Mouse (Mus musculus) retina, postnatal 1 day (tissue): ENCODE data around the gene AU021092.

Experiments
- DNase-seq: peaks from one replicate; pipeline ENCODE4 v3.0.0-alpha.2; 2012

AU021092 gene

GRCm38 (mm10) chr16:5212150-5212549 lies 9.9 kb downstream of the AU021092 start:
- DNase-seq: no peak

DNA sequence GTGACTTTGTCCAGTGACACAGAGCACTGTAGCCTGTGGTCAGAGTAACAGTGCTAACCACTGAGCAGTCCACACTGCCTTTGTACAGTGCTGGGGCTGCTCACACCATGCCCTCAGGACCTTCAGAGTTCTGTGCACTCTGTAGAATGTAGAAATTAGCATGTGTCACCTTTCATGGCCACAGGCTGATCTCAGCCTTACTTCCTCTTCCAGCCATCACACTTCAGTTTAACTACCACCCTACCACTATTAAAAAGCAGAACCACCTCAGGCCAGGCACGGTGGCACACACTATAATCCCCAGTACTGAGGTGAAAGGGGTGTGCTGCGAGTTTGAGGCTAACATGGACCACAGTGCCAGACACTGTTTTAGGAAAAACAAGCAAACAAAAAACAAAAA lies 11.7 kb downstream of the AU021092 start:
- DNase-seq: no peak

- no peak for DNase-seq
These were observed 16.0 kb downstream of the AU021092 start for GRCm38 (mm10) chr16:5206051-5206450.

- DNase-seq: no peak
These were observed 16.6 kb downstream of the AU021092 start for GRCm38 (mm10) chr16:5205431-5205970.

DNA sequence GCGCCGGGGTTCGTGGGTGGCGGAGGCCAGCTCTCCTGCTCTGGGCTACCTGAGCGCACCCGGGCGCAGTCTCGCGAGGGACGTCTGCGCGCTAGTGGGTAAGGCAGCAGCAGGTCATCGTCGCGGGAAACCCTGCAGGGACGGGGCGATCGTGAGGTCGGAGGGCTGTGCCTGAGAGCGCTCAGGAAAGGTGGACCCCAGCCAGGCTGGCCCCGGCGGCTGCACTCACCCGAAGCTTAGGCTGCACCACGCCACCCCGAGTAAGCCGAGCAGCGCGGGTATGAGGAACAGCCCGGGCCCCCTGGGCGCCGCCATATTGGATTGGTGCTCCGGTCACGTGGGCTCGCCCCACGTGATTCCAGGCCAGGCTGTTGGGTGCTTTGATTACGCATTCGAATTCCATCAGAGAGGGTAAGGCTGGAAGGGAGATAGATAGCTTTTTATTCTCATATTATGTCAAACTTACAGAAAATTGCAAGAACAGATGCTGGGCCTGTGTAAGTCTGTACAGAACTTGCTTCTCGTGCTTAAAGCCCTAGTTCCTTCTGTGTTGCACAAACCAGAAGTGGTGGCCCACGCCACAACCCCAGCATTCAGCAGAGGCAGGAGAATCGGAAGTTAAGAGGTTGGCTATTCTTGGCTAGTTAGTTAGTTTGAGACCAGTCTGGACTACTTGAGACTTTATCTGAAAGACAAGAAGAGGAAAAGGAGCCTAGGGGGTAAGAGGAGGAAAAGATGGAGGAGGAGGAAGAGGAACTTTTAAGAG lies 18.2 kb downstream of the AU021092 start, which contains the start of gene Nagpa:
TSS of gene Nagpa (minus strand) at position 345 of the 766 bp plus-strand sequence.
- DNase-seq: peak; percentile 93

GRCm38 (mm10) chr16:5203200-5203599 lies 18.9 kb downstream of the AU021092 start:
- DNase-seq: no peak

GRCm38 (mm10) chr16:5202681-5203080 lies 19.4 kb downstream of the AU021092 start:
- DNase-seq: peak; percentile 53

- peak; percentile 71 for DNase-seq
These were observed 27.0 kb downstream of the AU021092 start for GRCm38 (mm10) chr16:5195080-5195479.

GRCm38 (mm10) chr16:5186234-5186633 lies 35.9 kb downstream of the AU021092 start:
- no peak for DNase-seq

DNA sequence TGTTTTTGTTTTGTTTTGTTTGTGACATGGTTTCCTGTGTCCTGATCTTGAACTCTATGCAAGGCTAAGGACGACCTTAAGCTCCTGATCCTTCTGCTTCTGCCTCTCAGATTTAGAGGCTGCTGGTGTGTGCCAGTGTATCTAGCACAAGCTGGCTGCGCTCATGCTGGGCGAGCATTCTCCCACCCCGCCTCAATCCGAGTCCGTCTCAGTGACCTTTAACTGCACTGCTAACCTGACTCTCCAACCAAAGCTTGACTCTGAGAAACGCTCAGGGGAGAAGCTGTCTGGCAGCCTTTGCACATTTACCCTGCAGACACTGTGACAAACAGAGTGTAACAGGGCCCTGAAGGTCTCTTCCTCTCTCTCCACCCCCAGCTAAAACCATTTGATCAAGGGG lies 36.4 kb downstream of the AU021092 start:
- peak; percentile 12 for DNase-seq

GRCm38 (mm10) chr16:5184956-5185355 lies 37.1 kb downstream of the AU021092 start:
- DNase-seq: no peak

GRCm38 (mm10) chr16:5184101-5184500 lies 38.0 kb downstream of the AU021092 start:
- DNase-seq: peak; percentile 23

GRCm38 (mm10) chr16:5183310-5183975 lies 38.7 kb downstream of the AU021092 start:
- DNase-seq: no peak

- DNase-seq: no peak
These were observed 49.5 kb downstream of the AU021092 start for GRCm38 (mm10) chr16:5172636-5173035.

GRCm38 (mm10) chr16:5168829-5169228 lies 53.3 kb downstream of the AU021092 start:
- no peak for DNase-seq

GRCm38 (mm10) chr16:5168038-5168437 lies 54.1 kb downstream of the AU021092 start:
- DNase-seq: no peak

- no peak for DNase-seq
These were observed 57.8 kb downstream of the AU021092 start for GRCm38 (mm10) chr16:5164327-5164726.
